9 mouse cellular contexts compared by ENCODE assay signal in the genomic region with DNA sequence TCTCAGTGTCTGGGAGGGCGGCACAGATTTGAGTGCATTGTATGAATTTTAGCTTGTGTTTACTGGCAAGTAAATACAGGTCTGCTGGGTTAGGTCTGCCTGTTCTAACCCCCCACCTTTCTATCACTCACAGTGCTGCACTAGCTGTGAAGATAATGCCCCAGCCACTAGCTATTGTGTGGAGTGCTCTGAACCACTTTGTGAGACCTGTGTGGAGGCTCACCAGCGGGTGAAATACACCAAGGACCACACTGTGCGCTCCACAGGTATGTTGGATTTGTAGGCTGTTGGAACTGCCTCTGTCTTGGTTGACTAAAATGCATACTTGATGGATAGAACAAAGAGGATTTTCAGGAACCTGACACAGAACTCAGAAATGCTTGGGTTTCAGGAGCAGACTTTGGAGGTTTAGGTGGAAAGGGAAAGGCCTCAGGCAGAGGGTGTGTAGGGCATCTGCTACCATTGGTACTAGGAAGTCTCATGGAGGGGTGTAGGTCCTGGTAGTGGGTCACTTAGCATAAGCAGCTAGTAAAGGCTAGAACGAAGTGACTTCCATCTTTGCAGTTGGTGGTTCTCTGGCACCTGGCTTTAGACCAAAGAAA. TPM values are rescaled to one million over a fixed set of nuclear protein-coding genes. Genes with fewer than 3 reads are reported as not detected.
DNase-seq lines count a peak whose midpoint lies in the region; ATAC-seq and TF ChIP-seq lines count a peak whose summit lies in the region.
"Had no signal": no experiment of that assay in that cellular context is flagged by ENCODE, and none has a peak within 500 bp of the region (broad histone marks: within the 10 kb centered on the region; RNA-seq: fewer than 3 reads in every experiment).

No protein-coding gene starts in this region.

- H3K9me3 ChIP-seq in heart, embryonic 13.5 days: no peaks in the 10 kb centered on the region
- H3K9me3 ChIP-seq in hindbrain, embryonic 12.5 days (replicated peaks): no peaks in the 10 kb centered on the region
- no peaks in the 10 kb centered on the region for H3K9me3 ChIP-seq in midbrain, embryonic 13.5 days

- DNase-seq in heart, postnatal 14 days: no peak
- DNase-seq in gastrocnemius, postnatal 14 days: no peak
- DNase-seq in cerebellum, postnatal 36 days: no peak

- intact Hi-C loops in heart, postnatal 14 days (cut with DNase I): loop anchor here (1.0 kb wide), 1 partner anchor 8 kb away; no protein-coding TSS in a partner anchor
- intact Hi-C loops in gastrocnemius, postnatal 14 days (cut with DNase I; ENCODE audit: low total_unique reads): no loop called here

- no peak for TF ChIP-seq CTCF in bone marrow, adult 2 months (IDR thresholded peaks at IDR 0.05; ENCODE audit: control insufficient read depth, insufficient read depth, low read length)

- TF ChIP-seq POLR2A in bone marrow, adult 2 months (IDR thresholded peaks at IDR 0.05; ENCODE audit: borderline replicate concordance, control insufficient read depth, low read depth, low read length): no peak

- no peaks in the 10 kb centered on the region for H3K27me3 ChIP-seq in heart, embryonic 13.5 days (replicated peaks)
- no peaks in the 10 kb centered on the region for H3K27me3 ChIP-seq in hindbrain, embryonic 12.5 days
- no peaks in the 10 kb centered on the region for H3K27me3 ChIP-seq in midbrain, embryonic 13.5 days
- H3K27me3 ChIP-seq: Patski had no signal

- WGBS in heart, embryonic 13.5 days: 24% methylated on average over 4 of the region's 4 CpGs
- 29% methylated on average over 4 of the region's 4 CpGs for WGBS in bone marrow, adult 2 months
- 27% methylated on average over 4 of the region's 4 CpGs for WGBS in hindbrain, embryonic 12.5 days
- 31% methylated on average over 4 of the region's 4 CpGs for WGBS in midbrain, embryonic 13.5 days

- H3K4me2 ChIP-seq in heart, embryonic 13.5 days: peak overlapping the region; percentile 93
- peak overlapping the region; percentile 91 for H3K4me2 ChIP-seq in hindbrain, embryonic 12.5 days (replicated peaks)
- H3K4me2 ChIP-seq in midbrain, embryonic 13.5 days (replicated peaks): peak overlapping the region; percentile 99

- peaks cover 28% of the 10 kb centered on the region for H3K4me1 ChIP-seq in heart, embryonic 13.5 days
- peaks cover 4% of the 10 kb centered on the region for H3K4me1 ChIP-seq in bone marrow, adult 2 months (ENCODE audit: control insufficient read depth, insufficient read depth, low read length)
- peaks cover 29% of the 10 kb centered on the region for H3K4me1 ChIP-seq in hindbrain, embryonic 12.5 days
- peaks cover 34% of the 10 kb centered on the region for H3K4me1 ChIP-seq in midbrain, embryonic 13.5 days (replicated peaks)

- no peak for ATAC-seq in heart, embryonic 13.5 days (ENCODE audit: extremely low read depth, insufficient number of reproducible peaks, low FRiP score, low TSS enrichment)
- no peak for ATAC-seq in hindbrain, embryonic 12.5 days (ENCODE audit: low FRiP score)
- ATAC-seq in midbrain, embryonic 13.5 days: no peak
- ATAC-seq in monocyte, adult 5-6 weeks (replicated peaks; ENCODE audit: insufficient number of reproducible peaks, low FRiP score, low TSS enrichment, poor library complexity, severe bottlenecking): no peak

- H3K4me3 ChIP-seq in heart, embryonic 13.5 days: peak overlapping the region; percentile 97
- peak overlapping the region; percentile 65 for H3K4me3 ChIP-seq in bone marrow, adult 2 months (replicated peaks; ENCODE audit: control insufficient read depth, low read depth, low read length)
- peak overlapping the region; percentile 97 for H3K4me3 ChIP-seq in hindbrain, embryonic 12.5 days
- H3K4me3 ChIP-seq in midbrain, embryonic 13.5 days (replicated peaks): peak overlapping the region; percentile 91

- H3K27ac ChIP-seq in heart, embryonic 13.5 days (replicated peaks): peak overlapping the region; percentile 100
- H3K27ac ChIP-seq in bone marrow, adult 2 months (ENCODE audit: control insufficient read depth, insufficient read depth, low read depth, low read length, poor library complexity): no peak overlapping the region
- peak overlapping the region; percentile 100 for H3K27ac ChIP-seq in hindbrain, embryonic 12.5 days
- peak overlapping the region; percentile 99 for H3K27ac ChIP-seq in midbrain, embryonic 13.5 days

- peaks cover 54% of the 10 kb centered on the region for H3K36me3 ChIP-seq in heart, embryonic 13.5 days
- peaks cover 51% of the 10 kb centered on the region for H3K36me3 ChIP-seq in hindbrain, embryonic 12.5 days
- H3K36me3 ChIP-seq in midbrain, embryonic 13.5 days: peaks cover 52% of the 10 kb centered on the region

- H3K9ac ChIP-seq in heart, embryonic 13.5 days: peak overlapping the region; percentile 99
- peak overlapping the region; percentile 98 for H3K9ac ChIP-seq in hindbrain, embryonic 12.5 days
- H3K9ac ChIP-seq in midbrain, embryonic 13.5 days (replicated peaks): peak overlapping the region; percentile 96

RNA-seq across cellular contexts. Expression of a gene that starts 9.0 kb away (rescaled TPM):
- 126 and 138 TPM in 2 replicates for polyA plus RNA-seq in heart, embryonic 13.5 days (2015; fragmentation: Nextera tagmentation; extraction: Ambion mirVana)
- total RNA-seq in heart, postnatal 14 days (2021): 100 to 1,000 TPM; 129 to 130 TPM
- polyA plus RNA-seq in bone marrow, adult 2 months (2011; ENCODE audit: insufficient read depth, insufficient read length, low replicate concordance, missing spikeins): 123 and 183 TPM in 2 replicates
- 148 and 152 TPM in 2 replicates for polyA plus RNA-seq in hindbrain, embryonic 12.5 days (2016; fragmentation: Nextera tagmentation; extraction: Ambion mirVana)
- polyA plus RNA-seq in midbrain, embryonic 13.5 days (2015; fragmentation: Nextera tagmentation; extraction: Ambion mirVana): 181 and 186 TPM in 2 replicates
- total RNA-seq in monocyte, adult 5-6 weeks (2017): 277 to 386 TPM (median 313 TPM) in 3 replicates
- 100 to 1,000 TPM in 1 of 2 experiments, 10 to 100 TPM in 1; 95.6 to 103 TPM for total RNA-seq in gastrocnemius, postnatal 14 days (2021)

RNA-seq across cellular contexts. Expression of a gene that starts 12.5 kb away (rescaled TPM):
- polyA plus RNA-seq in heart, embryonic 13.5 days (2015; fragmentation: Nextera tagmentation; extraction: Ambion mirVana): 82.3 and 93.6 TPM in 2 replicates
- 100 to 1,000 TPM; 179 TPM for total RNA-seq in heart, postnatal 14 days (2021)
- polyA plus RNA-seq in bone marrow, adult 2 months (2011; ENCODE audit: insufficient read depth, insufficient read length, low replicate concordance, missing spikeins): 132 and 135 TPM in 2 replicates
- polyA plus RNA-seq in hindbrain, embryonic 12.5 days (2016; fragmentation: Nextera tagmentation; extraction: Ambion mirVana): 173 and 180 TPM in 2 replicates
- polyA plus RNA-seq in midbrain, embryonic 13.5 days (2015; fragmentation: Nextera tagmentation; extraction: Ambion mirVana): 63.1 and 91.6 TPM in 2 replicates
- total RNA-seq in monocyte, adult 5-6 weeks (2017): 44.8 to 67.8 TPM (median 54.9 TPM) in 3 replicates
- total RNA-seq in gastrocnemius, postnatal 14 days (2021): 100 to 1,000 TPM; 141 to 149 TPM

RNA-seq across cellular contexts. Expression of a gene that starts 15.8 kb away (rescaled TPM):
- 15.1 and 16.9 TPM in 2 replicates for polyA plus RNA-seq in heart, embryonic 13.5 days (2015; fragmentation: Nextera tagmentation; extraction: Ambion mirVana)
- total RNA-seq in heart, postnatal 14 days (2021): 1 to 10 TPM; 8.4 to 9.2 TPM
- polyA plus RNA-seq in bone marrow, adult 2 months (2011; ENCODE audit: insufficient read depth, insufficient read length, low replicate concordance, missing spikeins): 9.6 and 10.0 TPM in 2 replicates
- 32.6 and 35.0 TPM in 2 replicates for polyA plus RNA-seq in hindbrain, embryonic 12.5 days (2016; fragmentation: Nextera tagmentation; extraction: Ambion mirVana)
- 37.3 and 41.2 TPM in 2 replicates for polyA plus RNA-seq in midbrain, embryonic 13.5 days (2015; fragmentation: Nextera tagmentation; extraction: Ambion mirVana)
- 3.6 to 5.7 TPM (median 3.8 TPM) in 3 replicates for total RNA-seq in monocyte, adult 5-6 weeks (2017)
- 1 to 10 TPM; 4.7 to 5.1 TPM for total RNA-seq in gastrocnemius, postnatal 14 days (2021)

RNA-seq across cellular contexts. Expression of a gene that starts 26.7 kb away (rescaled TPM):
- 155 and 165 TPM in 2 replicates for polyA plus RNA-seq in heart, embryonic 13.5 days (2015; fragmentation: Nextera tagmentation; extraction: Ambion mirVana)
- total RNA-seq in heart, postnatal 14 days (2021): 100 to 1,000 TPM; 115 TPM
- polyA plus RNA-seq in bone marrow, adult 2 months (2011; ENCODE audit: insufficient read depth, insufficient read length, low replicate concordance, missing spikeins): 163 and 286 TPM in 2 replicates
- 356 and 380 TPM in 2 replicates for polyA plus RNA-seq in hindbrain, embryonic 12.5 days (2016; fragmentation: Nextera tagmentation; extraction: Ambion mirVana)
- polyA plus RNA-seq in midbrain, embryonic 13.5 days (2015; fragmentation: Nextera tagmentation; extraction: Ambion mirVana): 240 and 273 TPM in 2 replicates
- 150 to 169 TPM (median 158 TPM) in 3 replicates for total RNA-seq in monocyte, adult 5-6 weeks (2017)
- 10 to 100 TPM; 67.0 to 85.9 TPM for total RNA-seq in gastrocnemius, postnatal 14 days (2021)

RNA-seq across cellular contexts. Expression of a gene that starts 27.6 kb away (rescaled TPM):
- polyA plus RNA-seq in heart, embryonic 13.5 days (2015; fragmentation: Nextera tagmentation; extraction: Ambion mirVana): 0.11 and 0.14 TPM in 2 replicates
- not detected for total RNA-seq in heart, postnatal 14 days (2021)
- polyA plus RNA-seq in bone marrow, adult 2 months (2011; ENCODE audit: insufficient read depth, insufficient read length, low replicate concordance, missing spikeins): 1.7 and 2.2 TPM in 2 replicates
- 0.26 TPM in 2 replicates for polyA plus RNA-seq in hindbrain, embryonic 12.5 days (2016; fragmentation: Nextera tagmentation; extraction: Ambion mirVana)
- 0.11 and 0.23 TPM in 2 replicates for polyA plus RNA-seq in midbrain, embryonic 13.5 days (2015; fragmentation: Nextera tagmentation; extraction: Ambion mirVana)
- total RNA-seq in monocyte, adult 5-6 weeks (2017): 1.6 TPM in 1 of 3 replicates, not detected in the others
- not detected for total RNA-seq in gastrocnemius, postnatal 14 days (2021)
